Mouse (Mus musculus): ENCODE data around the gene Rnf34.

Gene Rnf34

GRCm38 (mm10) chr5:122849521-122850318, at the start of gene Rnf34:
Rnf34 (plus strand) TSS chr5:122850048.
- DNase-seq (ENCODE audit: low read depth) = peak; percentile 99

- no peak for DNase-seq (ENCODE audit: low read depth)
Observed at GRCm38 (mm10) chr5:122800345-122801010, 49.4 kb upstream of the Rnf34 start.

- no peak for DNase-seq (ENCODE audit: low read depth)
Observed at GRCm38 (mm10) chr5:122801684-122802083, 48.2 kb upstream of the Rnf34 start.

GRCm38 (mm10) chr5:122802706-122803105, 47.1 kb upstream of the Rnf34 start:
- DNase-seq (ENCODE audit: low read depth) = no peak

- DNase-seq (ENCODE audit: low read depth) = peak; percentile 42
Observed at GRCm38 (mm10) chr5:122805503-122805902, 44.3 kb upstream of the Rnf34 start.

GRCm38 (mm10) chr5:122811364-122812079, 38.3 kb upstream of the Rnf34 start:
- DNase-seq (ENCODE audit: low read depth) = peak; percentile 92

- no peak for DNase-seq (ENCODE audit: low read depth)
Observed at GRCm38 (mm10) chr5:122812699-122813098, 37.1 kb upstream of the Rnf34 start.

- peak; percentile 99 for DNase-seq (ENCODE audit: low read depth)
Observed at GRCm38 (mm10) chr5:122820777-122821523, 28.9 kb upstream of the Rnf34 start, which contains the start of gene Anapc5. Anapc5 (minus strand) TSS chr5:122821339.

- DNase-seq (ENCODE audit: low read depth) = no peak
Observed at GRCm38 (mm10) chr5:122821524-122821885, 28.3 kb upstream of the Rnf34 start.

GRCm38 (mm10) chr5:122822441-122822840, 27.4 kb upstream of the Rnf34 start:
- no peak for DNase-seq (ENCODE audit: low read depth)

- DNase-seq (ENCODE audit: low read depth) = peak; percentile 47
Observed at GRCm38 (mm10) chr5:122823976-122824375, 25.9 kb upstream of the Rnf34 start.

GRCm38 (mm10) chr5:122824450-122824849, 25.4 kb upstream of the Rnf34 start:
- no peak for DNase-seq (ENCODE audit: low read depth)

GRCm38 (mm10) chr5:122825099-122825498, 24.7 kb upstream of the Rnf34 start:
- DNase-seq (ENCODE audit: low read depth) = no peak

- DNase-seq (ENCODE audit: low read depth) = peak; percentile 65
Observed at GRCm38 (mm10) chr5:122832536-122832935, 17.3 kb upstream of the Rnf34 start.

GRCm38 (mm10) chr5:122832996-122833395, 16.9 kb upstream of the Rnf34 start:
- peak; percentile 38 for DNase-seq (ENCODE audit: low read depth)

GRCm38 (mm10) chr5:122841126-122841525, 8.7 kb upstream of the Rnf34 start:
- no peak for DNase-seq (ENCODE audit: low read depth)

- DNase-seq (ENCODE audit: low read depth) = no peak
Observed at GRCm38 (mm10) chr5:122843799-122844198, 6.0 kb upstream of the Rnf34 start.

- DNase-seq (ENCODE audit: low read depth) = peak; percentile 58
Observed at GRCm38 (mm10) chr5:122850319-122851002, 613 bp downstream of the Rnf34 start.

- no peak for DNase-seq (ENCODE audit: low read depth)
Observed at GRCm38 (mm10) chr5:122852611-122853010, 2.8 kb downstream of the Rnf34 start.

- DNase-seq (ENCODE audit: low read depth) = peak; percentile 49
Observed at GRCm38 (mm10) chr5:122855858-122856257, 6.0 kb downstream of the Rnf34 start.

- no peak for DNase-seq (ENCODE audit: low read depth)
Observed at GRCm38 (mm10) chr5:122863053-122863452, 13.2 kb downstream of the Rnf34 start.

Data from induced T-regulatory cell, adult 2 months (primary cell).